Mouse (Mus musculus): Measurements from ENCODE around the gene Slfn9.
"Not testable (repeated sequence)": the region's sequence is repeated elsewhere in the genome, so short reads cannot be mapped to it uniquely, and the experiment has no call there.

Gene Slfn9

GRCm38 (mm10) chr11:82991469-82992166, at the start of gene Slfn9:
TSS of gene Slfn9 (minus strand) at chr11:82991830.
- DNase-seq (ENCODE audit: low spot score): peak; percentile 63

- DNase-seq (ENCODE audit: low spot score): no peak
These were observed 49.4 kb upstream of the Slfn9 start for GRCm38 (mm10) chr11:83041000-83041399.

- DNase-seq (ENCODE audit: low spot score): no peak
These were observed 48.7 kb upstream of the Slfn9 start for GRCm38 (mm10) chr11:83040325-83040724.

GRCm38 (mm10) chr11:83039796-83040195, 48.2 kb upstream of the Slfn9 start:
- no peak for DNase-seq (ENCODE audit: low spot score)

- DNase-seq (ENCODE audit: low spot score): no peak
These were observed 47.5 kb upstream of the Slfn9 start for GRCm38 (mm10) chr11:83039156-83039555.

GRCm38 (mm10) chr11:83038686-83039085, 47.1 kb upstream of the Slfn9 start:
- not testable (repeated sequence) for DNase-seq (ENCODE audit: low spot score)

GRCm38 (mm10) chr11:83020621-83021020, 29.0 kb upstream of the Slfn9 start, which contains the start of gene Slfn8:
TSS of gene Slfn8 (minus strand) at chr11:83020810.
- peak; percentile 32 for DNase-seq (ENCODE audit: low spot score)

GRCm38 (mm10) chr11:83019561-83020519, 28.2 kb upstream of the Slfn9 start:
- not testable (repeated sequence) for DNase-seq (ENCODE audit: low spot score)

- DNase-seq (ENCODE audit: low spot score): no peak
These were observed 24.5 kb upstream of the Slfn9 start for GRCm38 (mm10) chr11:83016093-83016492.

- DNase-seq (ENCODE audit: low spot score): no peak
These were observed 21.7 kb upstream of the Slfn9 start for GRCm38 (mm10) chr11:83013356-83013755.

- peak; percentile 41 for DNase-seq (ENCODE audit: low spot score)
These were observed 831 bp downstream of the Slfn9 start for GRCm38 (mm10) chr11:82990612-82991385.

- no peak for DNase-seq (ENCODE audit: low spot score)
These were observed 2.3 kb downstream of the Slfn9 start for GRCm38 (mm10) chr11:82989357-82989756.

GRCm38 (mm10) chr11:82987621-82988020, 4.0 kb downstream of the Slfn9 start:
- no peak for DNase-seq (ENCODE audit: low spot score)

- no peak for DNase-seq (ENCODE audit: low spot score)
These were observed 8.4 kb downstream of the Slfn9 start for GRCm38 (mm10) chr11:82983193-82983592.

GRCm38 (mm10) chr11:82982409-82982808, 9.2 kb downstream of the Slfn9 start:
- DNase-seq (ENCODE audit: low spot score): not testable (repeated sequence)

GRCm38 (mm10) chr11:82973916-82974315, 17.7 kb downstream of the Slfn9 start:
- DNase-seq (ENCODE audit: low spot score): no peak

GRCm38 (mm10) chr11:82971590-82971974, 20.0 kb downstream of the Slfn9 start:
- DNase-seq (ENCODE audit: low spot score): no peak

GRCm38 (mm10) chr11:82970712-82971589, 20.7 kb downstream of the Slfn9 start:
- DNase-seq (ENCODE audit: low spot score): peak; percentile 48

- DNase-seq (ENCODE audit: low spot score): no peak
These were observed 29.4 kb downstream of the Slfn9 start for GRCm38 (mm10) chr11:82962215-82962614.

- no peak for DNase-seq (ENCODE audit: low spot score)
These were observed 29.9 kb downstream of the Slfn9 start for GRCm38 (mm10) chr11:82961743-82962142.

GRCm38 (mm10) chr11:82959613-82960012, 32.0 kb downstream of the Slfn9 start:
- DNase-seq (ENCODE audit: low spot score): no peak

Data from ovary, postnatal 36 days (tissue).